Mouse (Mus musculus): ENCODE measurements around the gene Gtf3a. TPM values are rescaled to one million over a fixed set of nuclear protein-coding genes. Genes with fewer than 3 reads are reported as not detected.
A peak's percentile ranks its signal among the peaks of the same experiment; 100 is the strongest.

Gene Gtf3a
- polyA plus RNA-seq, 1 experiment, result 9.5 TPM

DNA sequence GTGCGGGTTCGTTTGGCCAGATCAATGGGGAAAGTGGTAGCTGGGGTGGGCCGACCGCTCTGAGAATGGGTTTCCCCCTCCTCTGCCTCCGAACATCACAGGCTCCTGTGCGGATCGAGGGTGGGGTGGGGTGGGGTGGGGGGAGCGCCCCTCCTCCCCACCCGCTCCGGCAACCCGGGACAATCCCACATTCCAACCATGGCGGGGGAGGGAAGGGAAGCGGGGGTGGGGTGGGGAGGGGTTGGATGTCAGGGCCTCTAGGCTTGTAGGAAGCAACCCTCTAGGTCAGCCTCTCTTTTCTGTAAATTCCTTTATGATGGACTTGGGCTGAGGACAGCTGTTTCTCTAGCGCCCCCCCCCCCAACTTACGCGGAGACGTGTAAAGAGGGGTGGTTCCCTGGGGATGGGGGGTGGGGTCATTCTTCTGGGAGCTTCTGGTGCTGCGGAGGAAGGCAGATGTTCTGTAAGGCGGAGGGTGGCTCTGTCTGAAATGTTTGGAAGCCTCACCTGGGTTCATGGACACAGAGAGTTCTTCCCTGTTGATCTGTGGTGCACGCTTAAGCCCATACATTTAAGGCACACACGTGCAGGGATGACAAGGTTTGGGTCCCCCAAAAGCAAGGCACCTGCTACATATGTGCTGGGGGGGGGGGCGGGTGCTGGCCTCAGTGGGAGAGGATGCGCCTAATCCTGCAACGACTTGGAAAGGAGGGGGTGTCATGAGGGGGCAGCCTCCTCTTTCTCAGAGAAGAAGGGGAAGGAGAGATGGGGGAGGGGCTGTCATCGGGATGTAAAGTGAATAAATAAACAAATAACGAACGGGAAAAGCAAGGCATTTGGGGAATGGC is 27.9 kb upstream of the Gtf3a start:
- H3K27ac ChIP-seq (ENCODE audit: control insufficient read depth, insufficient read depth, low read depth, low read length), result no peak overlapping the region
- peak overlapping the region; percentile 57 for H3K4me3 ChIP-seq (ENCODE audit: control insufficient read depth, low read depth, low read length)
- H3K36me3 ChIP-seq (ENCODE audit: control insufficient read depth, insufficient read depth, low read length), result no peaks in the 10 kb centered on the region
- no peaks in the 10 kb centered on the region for H3K27me3 ChIP-seq (ENCODE audit: control insufficient read depth, insufficient read depth, low read length)
- no peaks in the 10 kb centered on the region; the same call in 1 of the 2 replicates for H3K4me1 ChIP-seq (ENCODE audit: control insufficient read depth, insufficient read depth, low read length)
- no peak for TF ChIP-seq POLR2A (IDR thresholded peaks at IDR 0.05; ENCODE audit: control insufficient read depth, low read depth, low read length)
- TF ChIP-seq CTCF (IDR thresholded peaks at IDR 0.05; ENCODE audit: control insufficient read depth, insufficient read depth, insufficient replicate concordance, low read depth, low read length), result no peak

DNA sequence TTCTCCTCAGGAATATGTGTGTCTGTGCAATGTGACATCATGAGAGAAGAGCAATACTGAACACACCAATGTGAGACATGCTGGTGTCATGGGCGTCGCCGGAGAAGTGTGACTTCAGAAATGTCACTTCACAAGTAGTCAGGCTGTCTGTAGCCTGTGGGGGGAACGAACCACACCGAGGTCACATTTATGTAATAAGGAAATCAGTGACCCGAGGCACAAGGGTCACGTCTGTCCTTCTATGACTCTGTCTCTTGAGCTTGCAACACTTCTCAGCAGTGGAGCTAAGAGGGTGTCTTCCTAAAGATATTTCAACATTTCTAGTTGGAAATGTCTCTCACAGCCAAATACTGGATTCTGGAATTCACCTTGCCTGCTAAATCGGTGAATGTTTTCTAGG is 27.2 kb upstream of the Gtf3a start:
- H3K36me3 ChIP-seq (ENCODE audit: control insufficient read depth, insufficient read depth, low read length), result no peaks in the 10 kb centered on the region
- no peak overlapping the region for H3K27ac ChIP-seq (ENCODE audit: control insufficient read depth, insufficient read depth, low read depth, low read length)
- H3K27me3 ChIP-seq (ENCODE audit: control insufficient read depth, insufficient read depth, low read length), result no peaks in the 10 kb centered on the region
- TF ChIP-seq POLR2A (IDR thresholded peaks at IDR 0.05; ENCODE audit: control insufficient read depth, low read depth, low read length), result no peak
- TF ChIP-seq CTCF (IDR thresholded peaks at IDR 0.05; ENCODE audit: control insufficient read depth, insufficient read depth, insufficient replicate concordance, low read depth, low read length), result no peak
- H3K4me3 ChIP-seq (ENCODE audit: control insufficient read depth, low read depth, low read length), result no peak overlapping the region
- H3K4me1 ChIP-seq (ENCODE audit: control insufficient read depth, insufficient read depth, low read length), result no peaks in the 10 kb centered on the region; the same call in 1 of the 2 replicates

GRCm38 (mm10) chr5:146923547-146923946 is 24.9 kb upstream of the Gtf3a start:
- Histone ChIP-seq H3K27ac (ENCODE audit: control insufficient read depth, insufficient read depth, low read depth, low read length) (no peak overlapping the region), H3K36me3 (ENCODE audit: control insufficient read depth, insufficient read depth, low read length) (no peaks in the 10 kb centered on the region), H3K4me3 (ENCODE audit: control insufficient read depth, low read depth, low read length) (no peak overlapping the region), H3K4me1 (ENCODE audit: control insufficient read depth, insufficient read depth, low read length) (no peaks in the 10 kb centered on the region; the same call in 1 of the 2 replicates), H3K27me3 (ENCODE audit: control insufficient read depth, insufficient read depth, low read length) (no peaks in the 10 kb centered on the region)
- TF ChIP-seq POLR2A (IDR thresholded peaks at IDR 0.05; ENCODE audit: control insufficient read depth, low read depth, low read length), result no peak
- no peak for TF ChIP-seq CTCF (IDR thresholded peaks at IDR 0.05; ENCODE audit: control insufficient read depth, insufficient read depth, insufficient replicate concordance, low read depth, low read length)

DNA sequence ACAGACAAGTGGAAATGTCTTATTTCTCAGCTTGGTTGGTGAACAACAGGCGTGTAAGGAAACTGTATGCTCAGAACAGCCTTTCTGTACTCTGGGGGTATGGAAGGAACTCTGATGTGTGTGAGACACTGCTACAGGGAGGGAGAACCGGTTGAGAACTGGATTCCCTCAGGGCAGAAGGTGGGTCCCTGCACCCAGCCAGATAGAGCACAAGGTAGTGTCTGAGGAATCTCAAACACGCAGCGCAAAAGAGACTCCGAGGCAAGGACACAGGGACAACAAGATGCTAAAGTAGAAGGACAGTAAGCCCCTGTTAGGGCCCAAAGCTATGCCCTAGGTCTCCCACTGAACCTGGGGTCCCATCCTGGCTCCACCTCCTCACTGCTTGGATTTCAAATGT is 21.8 kb upstream of the Gtf3a start:
- no peak overlapping the region for H3K27ac ChIP-seq (ENCODE audit: control insufficient read depth, insufficient read depth, low read depth, low read length)
- no peaks in the 10 kb centered on the region for H3K36me3 ChIP-seq (ENCODE audit: control insufficient read depth, insufficient read depth, low read length)
- H3K4me1 ChIP-seq (ENCODE audit: control insufficient read depth, insufficient read depth, low read length), result no peaks in the 10 kb centered on the region
- H3K27me3 ChIP-seq (ENCODE audit: control insufficient read depth, insufficient read depth, low read length), result no peaks in the 10 kb centered on the region
- H3K4me3 ChIP-seq (ENCODE audit: control insufficient read depth, low read depth, low read length), result no peak overlapping the region
- no peak for TF ChIP-seq POLR2A (IDR thresholded peaks at IDR 0.05; ENCODE audit: control insufficient read depth, low read depth, low read length)
- TF ChIP-seq CTCF (IDR thresholded peaks at IDR 0.05; ENCODE audit: control insufficient read depth, insufficient read depth, insufficient replicate concordance, low read depth, low read length), result no peak

DNA sequence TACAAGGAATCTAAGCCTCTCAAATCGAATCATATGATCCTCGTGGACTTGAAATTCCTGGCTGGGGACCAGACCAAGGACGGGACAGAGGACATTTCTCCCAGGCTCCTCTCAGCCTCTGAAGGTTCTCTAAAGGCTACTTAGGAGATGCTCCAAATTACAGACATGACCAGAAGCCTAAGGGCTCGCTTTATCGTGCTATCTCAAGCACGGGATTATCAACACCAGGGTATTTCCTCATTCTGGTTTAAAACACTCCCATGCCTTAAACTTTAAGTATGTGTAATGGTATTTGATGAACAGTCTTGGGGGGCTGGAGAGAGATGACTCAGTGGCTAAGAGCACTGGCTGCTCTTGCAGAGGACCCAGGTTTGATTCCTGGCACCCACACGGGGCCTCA is 17.0 kb upstream of the Gtf3a start:
- Histone ChIP-seq H3K27me3 (ENCODE audit: control insufficient read depth, insufficient read depth, low read length) (no peaks in the 10 kb centered on the region), H3K27ac (ENCODE audit: control insufficient read depth, insufficient read depth, low read depth, low read length) (no peak overlapping the region), H3K4me3 (ENCODE audit: control insufficient read depth, low read depth, low read length) (no peak overlapping the region), H3K36me3 (ENCODE audit: control insufficient read depth, insufficient read depth, low read length) (no peaks in the 10 kb centered on the region), H3K4me1 (ENCODE audit: control insufficient read depth, insufficient read depth, low read length) (no peaks in the 10 kb centered on the region; the same call in 1 of the 2 replicates)
- TF ChIP-seq POLR2A (IDR thresholded peaks at IDR 0.05; ENCODE audit: control insufficient read depth, low read depth, low read length) (no peak), CTCF (IDR thresholded peaks at IDR 0.05; ENCODE audit: control insufficient read depth, insufficient read depth, insufficient replicate concordance, low read depth, low read length) (no peak)

DNA sequence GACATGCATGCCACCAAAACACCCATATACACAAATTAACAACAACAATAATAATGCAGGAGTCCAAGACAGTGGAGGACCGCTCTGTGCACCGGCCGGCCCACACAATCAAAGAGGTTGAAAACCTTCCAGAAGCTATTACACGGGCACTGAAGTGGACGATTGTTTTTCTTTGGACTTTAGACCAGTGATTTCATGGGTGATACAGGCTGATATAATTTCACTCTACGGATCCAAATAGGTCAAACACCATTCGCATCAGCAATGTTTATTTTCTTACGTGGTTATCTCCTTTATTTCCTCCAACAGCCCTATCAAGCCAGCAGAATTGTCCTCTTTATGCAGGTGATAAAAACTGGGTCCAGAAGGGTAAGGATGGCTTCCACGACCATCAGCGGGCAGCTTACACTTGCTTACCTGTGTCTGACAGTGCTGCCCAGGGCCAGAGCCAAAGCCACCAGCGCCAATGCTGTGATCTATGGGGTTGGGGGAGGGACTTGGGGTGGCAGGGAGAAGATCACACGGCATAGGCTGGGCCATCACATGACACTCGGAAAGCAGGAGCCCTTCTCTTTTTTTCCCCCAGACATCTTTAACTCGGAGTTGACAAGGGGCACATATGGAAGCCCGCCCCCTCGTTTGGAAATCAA is 16.4 kb upstream of the Gtf3a start:
- no peak overlapping the region for H3K4me3 ChIP-seq (ENCODE audit: control insufficient read depth, low read depth, low read length)
- H3K36me3 ChIP-seq (ENCODE audit: control insufficient read depth, insufficient read depth, low read length), result no peaks in the 10 kb centered on the region
- no peaks in the 10 kb centered on the region; the same call in 1 of the 2 replicates for H3K4me1 ChIP-seq (ENCODE audit: control insufficient read depth, insufficient read depth, low read length)
- TF ChIP-seq CTCF (IDR thresholded peaks at IDR 0.05; ENCODE audit: control insufficient read depth, insufficient read depth, insufficient replicate concordance, low read depth, low read length) (no peak), POLR2A (IDR thresholded peaks at IDR 0.05; ENCODE audit: control insufficient read depth, low read depth, low read length) (no peak)
- H3K27me3 ChIP-seq (ENCODE audit: control insufficient read depth, insufficient read depth, low read length), result no peaks in the 10 kb centered on the region
- H3K27ac ChIP-seq (ENCODE audit: control insufficient read depth, insufficient read depth, low read depth, low read length), result no peak overlapping the region

GRCm38 (mm10) chr5:146933466-146933865 is 15.0 kb upstream of the Gtf3a start:
- Histone ChIP-seq H3K27me3 (ENCODE audit: control insufficient read depth, insufficient read depth, low read length) (no peaks in the 10 kb centered on the region), H3K4me1 (ENCODE audit: control insufficient read depth, insufficient read depth, low read length) (peaks cover 3% of the 10 kb centered on the region), H3K4me3 (ENCODE audit: control insufficient read depth, low read depth, low read length) (no peak overlapping the region), H3K27ac (ENCODE audit: control insufficient read depth, insufficient read depth, low read depth, low read length) (no peak overlapping the region), H3K36me3 (ENCODE audit: control insufficient read depth, insufficient read depth, low read length) (no peaks in the 10 kb centered on the region)
- TF ChIP-seq CTCF (IDR thresholded peaks at IDR 0.05; ENCODE audit: control insufficient read depth, insufficient read depth, insufficient replicate concordance, low read depth, low read length), result no peak
- no peak for TF ChIP-seq POLR2A (IDR thresholded peaks at IDR 0.05; ENCODE audit: control insufficient read depth, low read depth, low read length)

All from testis, adult 2 months (tissue).